Mouse (Mus musculus) MEL (cell line): ENCODE data around the gene Fos. TPM values are rescaled to one million over a fixed set of nuclear protein-coding genes. Genes with fewer than 3 reads are reported as not detected.

Experiments
- DNase-seq: peaks from one replicate; pipeline ENCODE4 v3.0.0; 2011; ENCODE audit warnings: low read depth, low spot score
- H3K27ac ChIP-seq: 2 replicates; pipeline ENCODE4 v1.5.1; 2012; ENCODE audit warnings: low read depth, mild to moderate bottlenecking, control low read depth, low read length, moderate library complexity; ENCODE audit not compliant: control insufficient read depth
- H3K27me3 ChIP-seq, 2 experiments: fragments of 150-350 bp in 1 of 2; sonication (generic) in 1 of 2; 2 replicates each; pipeline ENCODE4 v1.6.1; 2012; ENCODE audit warnings: low read length in 2 of 2, mild to moderate bottlenecking in 2 of 2, improper control_type of control experiment in 1 of 2, moderate library complexity in 1 of 2; ENCODE audit not compliant: insufficient read depth in 2 of 2, control insufficient read depth in 1 of 2
- H3K36me3 ChIP-seq, 2 experiments: 2 replicates each; pipeline ENCODE4 v1.6.1; 2012 to 2014; ENCODE audit warnings: low read length in 2 of 2, improper control_type of control experiment in 1 of 2, inconsistent platforms in 1 of 2, mild to moderate bottlenecking in 1 of 2; ENCODE audit not compliant: insufficient read depth in 2 of 2, control insufficient read depth in 1 of 2
- H3K4me1 ChIP-seq, 2 experiments: fragments of 150-350 bp in 1 of 2; sonication (generic) in 1 of 2; 2 replicates each; pipeline ENCODE4 v1.6.1; 2012; ENCODE audit warnings: low read length in 2 of 2, improper control_type of control experiment in 1 of 2, mild to moderate bottlenecking in 1 of 2; ENCODE audit not compliant: insufficient read depth in 2 of 2, control insufficient read depth in 1 of 2
- H3K4me3 ChIP-seq, 2 experiments: fragments of 150-350 bp in 1 of 2; sonication (generic) in 1 of 2; 2 replicates each; pipeline ENCODE4 v1.5.1; 2012; ENCODE audit warnings: low read depth in 2 of 2, low read length in 2 of 2, mild to moderate bottlenecking in 2 of 2, moderate library complexity in 2 of 2, control low read depth in 1 of 2, improper control_type of control experiment in 1 of 2; ENCODE audit not compliant: control insufficient read depth in 1 of 2, insufficient read depth in 1 of 2
- H3K79me2 ChIP-seq: 2 replicates; pipeline ENCODE4 v1.6.1; 2012; ENCODE audit warnings: mild to moderate bottlenecking, low read length, moderate library complexity; ENCODE audit not compliant: control insufficient read depth, poor library complexity, insufficient read depth
- H3K9ac ChIP-seq: 2 replicates; pipeline ENCODE4 v1.6.1; 2012; ENCODE audit warnings: low read depth, mild to moderate bottlenecking, control low read depth, low read length, moderate library complexity; ENCODE audit not compliant: control insufficient read depth, poor library complexity, severe bottlenecking
- H3K9me3 ChIP-seq: fragments of 150-350 bp; sonication (generic); replicated peaks from 2 replicates; pipeline ENCODE4 v1.6.1; 2012; ENCODE audit warnings: mild to moderate bottlenecking, low read length, improper control_type of control experiment, moderate library complexity; ENCODE audit not compliant: insufficient read depth
- BHLHE40 ChIP-seq: IDR thresholded peaks from 2 replicates; pipeline ENCODE4 v1.6.1; 2012; ENCODE audit warnings: low read depth, mild to moderate bottlenecking, inconsistent platforms, low read length, improper control_type of control experiment, borderline replicate concordance
- CHD1 ChIP-seq: IDR thresholded peaks from 2 replicates; pipeline ENCODE4 v1.6.1; 2012; ENCODE audit warnings: low read depth, mild to moderate bottlenecking, inconsistent platforms, low read length, improper control_type of control experiment
- CTCF ChIP-seq, 3 experiments: IDR thresholded peaks in 2 of 3; conservative IDR thresholded peaks in 1 of 3; 2 replicates each; pipeline ENCODE4 v1.5.1; 2011 to 2012; ENCODE audit warnings: low read length in 3 of 3, low read depth in 2 of 3, mild to moderate bottlenecking in 2 of 3, improper control_type of control experiment in 1 of 3, inconsistent platforms in 1 of 3, mixed read lengths in 1 of 3, moderate library complexity in 1 of 3; ENCODE audit not compliant: control insufficient read depth in 1 of 3, insufficient read depth in 1 of 3, poor library complexity in 1 of 3, severe bottlenecking in 1 of 3
- E2F4 ChIP-seq: IDR thresholded peaks from 2 replicates; pipeline ENCODE4 v1.6.1; 2011; ENCODE audit warnings: low read depth, low read length, improper control_type of control experiment, borderline replicate concordance
- EP300 ChIP-seq, 2 experiments: IDR thresholded peaks; 2 replicates each; pipeline ENCODE4 v1.6.1; 2011; ENCODE audit warnings: improper control_type of control experiment in 2 of 2, low read length in 2 of 2, low read depth in 1 of 2, mild to moderate bottlenecking in 1 of 2
- GABPA ChIP-seq: IDR thresholded peaks from 2 replicates; pipeline ENCODE4 v1.6.1; 2012; ENCODE audit warnings: low read depth, mild to moderate bottlenecking, inconsistent platforms, low read length, improper control_type of control experiment, moderate library complexity
- GATA1 ChIP-seq: IDR thresholded peaks from 2 replicates; pipeline ENCODE4 v1.6.1; 2011; ENCODE audit warnings: low read depth, low read length, improper control_type of control experiment
- HCFC1 ChIP-seq: IDR thresholded peaks from 2 replicates; pipeline ENCODE4 v1.6.1; 2012; ENCODE audit warnings: low read depth, mild to moderate bottlenecking, inconsistent platforms, low read length, improper control_type of control experiment, moderate library complexity
- JUND ChIP-seq: IDR thresholded peaks from 2 replicates; pipeline ENCODE4 v1.6.1; 2011; ENCODE audit warnings: low read depth, mild to moderate bottlenecking, improper control_type of control experiment, low read length
- MAFK ChIP-seq: IDR thresholded peaks from 2 replicates; pipeline ENCODE4 v1.6.1; 2011; ENCODE audit warnings: low read depth, mild to moderate bottlenecking, low read length, improper control_type of control experiment, borderline replicate concordance
- MAZ ChIP-seq: IDR thresholded peaks from 2 replicates; pipeline ENCODE4 v1.6.1; 2012; ENCODE audit warnings: low read depth, mild to moderate bottlenecking, inconsistent platforms, low read length, improper control_type of control experiment
- MEF2A ChIP-seq: IDR thresholded peaks from 2 replicates; pipeline ENCODE4 v1.6.1; 2014; ENCODE audit warnings: low read depth, mild to moderate bottlenecking, inconsistent platforms, low read length, improper control_type of control experiment; ENCODE audit not compliant: poor library complexity, insufficient replicate concordance, severe bottlenecking; ENCODE audit errors: extremely low read depth
- MXI1 ChIP-seq: IDR thresholded peaks from 2 replicates; pipeline ENCODE4 v1.6.1; 2011; ENCODE audit warnings: mild to moderate bottlenecking, low read depth, low read length, improper control_type of control experiment
- MYC ChIP-seq: IDR thresholded peaks from 2 replicates; pipeline ENCODE4 v1.6.1; 2011; ENCODE audit warnings: low read depth, mild to moderate bottlenecking, low read length, improper control_type of control experiment, moderate library complexity
- NRF1 ChIP-seq: IDR thresholded peaks from 2 replicates; pipeline ENCODE4 v1.6.1; 2014; ENCODE audit warnings: low read depth, mild to moderate bottlenecking, inconsistent platforms, low read length, improper control_type of control experiment, moderate library complexity; ENCODE audit not compliant: poor library complexity, insufficient read depth, severe bottlenecking
- RAD21 ChIP-seq: IDR thresholded peaks from 2 replicates; pipeline ENCODE4 v1.6.1; 2011; ENCODE audit warnings: mild to moderate bottlenecking, low read depth, low read length, improper control_type of control experiment
- SIN3A ChIP-seq: IDR thresholded peaks from 2 replicates; pipeline ENCODE4 v1.6.1; 2012; ENCODE audit warnings: low read length, improper control_type of control experiment, inconsistent platforms
- SMC3 ChIP-seq: IDR thresholded peaks from 2 replicates; pipeline ENCODE4 v1.6.1; 2011; ENCODE audit warnings: low read depth, low read length, improper control_type of control experiment
- ZMIZ1 ChIP-seq: IDR thresholded peaks from 2 replicates; pipeline ENCODE4 v1.6.1; 2012; ENCODE audit warnings: low read depth, mild to moderate bottlenecking, inconsistent platforms, low read length, improper control_type of control experiment, moderate library complexity
- ZNF384 ChIP-seq: IDR thresholded peaks from 2 replicates; pipeline ENCODE4 v1.6.1; 2012; ENCODE audit warnings: low read depth, mild to moderate bottlenecking, inconsistent platforms, low read length, improper control_type of control experiment
- polyA plus RNA-seq, 2 experiments: library from polyadenylated mRNA; stranded (reverse) in 1 of 2; unstranded in 1 of 2; fragments of >175 nt in 1 of 2; fragments of >200 nt in 1 of 2; gene quantifications; 2 replicates each; pipeline versions ENCODE4 v1.2.1 to v1.2.4; 2012; ENCODE audit warnings: low replicate concordance in 2 of 2, low read depth in 1 of 2; ENCODE audit not compliant: insufficient read length in 2 of 2, insufficient read depth in 1 of 2, missing spikeins in 1 of 2
- total RNA-seq: library from RNA; depleted of rRNA; stranded (reverse); fragments of 300-350 nt; gene quantifications from 2 replicates; pipeline ENCODE4 v1.2.3, GENCODE M21; 2012

Gene Fos
- total and polyA plus RNA-seq, 3 experiments: 0.81 to 1.4 TPM; not detected in 1

DNA sequence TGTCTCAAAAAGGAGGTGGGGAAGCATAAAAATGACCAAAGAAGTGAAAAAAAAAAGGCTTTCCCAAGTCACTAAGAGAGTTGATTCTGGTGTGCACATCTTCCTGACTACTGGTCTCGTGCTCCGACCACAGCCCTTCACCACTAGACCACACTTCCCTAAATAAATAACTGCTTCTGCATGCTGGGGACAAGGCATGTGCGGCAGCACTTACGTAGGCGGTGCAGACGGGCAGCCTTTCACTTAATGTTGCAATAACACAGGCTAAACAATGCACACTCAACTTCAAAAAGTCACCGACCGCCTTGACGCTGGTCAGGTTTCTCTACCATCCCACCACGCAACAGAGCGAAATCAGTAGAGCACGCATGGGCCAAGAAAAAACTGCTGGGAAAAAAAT lies 5.0 kb upstream of the Fos start (continued):
- no peak for TF ChIP-seq RAD21
- no peak for TF ChIP-seq GATA1
- TF ChIP-seq GABPA: no peak
- no peak for TF ChIP-seq MEF2A
- TF ChIP-seq CHD1: no peak
- TF ChIP-seq JUND: no peak
- no peak for TF ChIP-seq SIN3A
- no peak for TF ChIP-seq E2F4
- TF ChIP-seq HCFC1: no peak
- no peak for TF ChIP-seq ZMIZ1
- no peak for TF ChIP-seq SMC3
- TF ChIP-seq BHLHE40: peak; percentile 95
- 0 out of 2 replicates have a peak, but pooled peaks have one; percentile 4 for TF ChIP-seq ZNF384
- TF ChIP-seq MXI1: peak; percentile 83
- peak; percentile 80 for TF ChIP-seq MYC
- TF ChIP-seq MAZ: no peak
- TF ChIP-seq MAFK: no peak

DNA sequence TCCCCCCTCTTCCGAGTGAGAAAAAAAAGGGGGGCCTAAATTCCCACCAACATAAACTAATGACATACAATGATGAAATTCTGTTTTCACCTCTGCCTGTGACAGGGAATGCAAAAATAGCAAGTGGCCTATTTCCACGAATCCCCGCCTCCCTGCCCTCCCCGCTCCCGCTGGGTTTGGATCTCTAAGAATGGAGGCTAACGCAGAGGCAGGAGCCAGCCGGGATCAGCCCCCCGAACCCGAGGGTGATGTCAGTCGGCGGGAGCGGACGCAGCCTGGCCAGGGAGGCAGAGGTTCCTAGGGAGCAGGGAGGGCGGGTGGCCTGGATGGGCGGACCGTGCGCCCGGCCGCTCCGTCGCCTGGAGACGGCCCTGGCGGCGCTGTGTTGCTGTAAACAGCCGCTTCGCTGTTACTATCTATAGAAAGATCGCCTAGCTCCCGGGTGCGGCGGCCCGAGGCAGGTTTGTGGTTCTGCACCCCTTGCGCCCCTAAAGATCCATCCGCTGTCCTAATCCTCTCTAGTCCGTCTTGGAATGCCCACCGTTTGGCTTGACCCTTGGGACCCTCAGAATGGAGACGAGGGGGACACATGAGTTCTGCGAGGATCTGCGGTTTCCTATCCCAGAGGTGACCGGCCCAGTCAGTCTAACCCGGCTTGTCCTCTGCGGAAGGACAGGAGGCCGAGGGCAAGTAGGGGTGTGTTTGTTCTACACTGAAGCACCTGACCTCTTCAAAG lies 1.6 kb upstream of the Fos start:
- Histone ChIP-seq H3K27me3 (peaks cover 6 to 7% of the 10 kb centered on the region in 2 experiments), H3K4me1 (peaks cover 0 to 20% of the 10 kb centered on the region in 2 experiments; a peak in 3 of 4 replicates), H3K9ac (peak overlapping the region; percentile 24; the same call in 1 of the 2 replicates)

More for the DNA sequence above, 1.6 kb upstream of the Fos start:
- H3K4me3 ChIP-seq: peak overlapping the region; percentile 40 to 54
- TF ChIP-seq SIN3A (peak; percentile 55), MAFK (no peak), E2F4 (no peak), NRF1 (no peak), EP300 (IDR thresholded peaks at IDR 0.05; ENCODE audit: low read depth in 1 of 2, low read length in 2 of 2) (no peak), GABPA (no peak), CTCF (IDR thresholded peaks at IDR 0.05 in 2 of 3, conservative IDR thresholded peaks at IDR 0.05 in 1 of 3; ENCODE audit: control insufficient read depth in 1 of 3, insufficient read depth in 1 of 3, low read depth in 2 of 3, low read length in 3 of 3, poor library complexity in 1 of 3, severe bottlenecking in 1 of 3) (peak in 1 of 3 experiments; percentile 19; a peak in 1 of 6 replicates), JUND (no peak)
- DNase-seq: peak; percentile 54
- no peaks in the 10 kb centered on the region for H3K79me2 ChIP-seq
- H3K36me3 ChIP-seq: peaks cover 0 to 10% of the 10 kb centered on the region in 2 experiments; a peak in 2 of 4 replicates
- no peak overlapping the region for H3K27ac ChIP-seq
- no peaks in the 10 kb centered on the region for H3K9me3 ChIP-seq
